Mouse (Mus musculus) cerebellum, adult (tissue): Measurements from ENCODE around the gene Ptprh.

Experiments
- ATAC-seq: cut with Nextera tagmentation; 2 replicates; pipeline ENCODE4 v1.9.2; 2017; ENCODE audit warnings: mild to moderate bottlenecking, moderate library complexity, mixed read lengths; ENCODE audit not compliant: insufficient number of reproducible peaks, low FRiP score, low TSS enrichment

Ptprh gene

GRCm38 (mm10) chr7:4504646-4505435 is 99.0 kb downstream of the Ptprh start:
- no peak for ATAC-seq

- no peak for ATAC-seq
Measured at GRCm38 (mm10) chr7:4503858-4504257, 100.0 kb downstream of the Ptprh start.

GRCm38 (mm10) chr7:4503100-4503499 is 100.7 kb downstream of the Ptprh start:
- no peak for ATAC-seq

- ATAC-seq, result no peak
Measured at GRCm38 (mm10) chr7:4502421-4503090, 101.3 kb downstream of the Ptprh start.

- peak; percentile 81 for ATAC-seq
Measured at GRCm38 (mm10) chr7:4501558-4502397, 102.1 kb downstream of the Ptprh start, which contains the start of gene Ppp1r12c. Gene Ppp1r12c, minus strand, starts transcription at chr7:4501680.

- peak; percentile 16; the same call in 1 of the 2 replicates for ATAC-seq
Measured at GRCm38 (mm10) chr7:4500892-4501471, 102.9 kb downstream of the Ptprh start.

- no peak for ATAC-seq
Measured at GRCm38 (mm10) chr7:4499034-4499433, 104.8 kb downstream of the Ptprh start.
